Mouse (Mus musculus) liver, embryonic 13.5 days (tissue): ENCODE results near the gene Nr1h3. TPM values are rescaled to one million over a fixed set of nuclear protein-coding genes. Genes with fewer than 3 reads are reported as not detected.

ENCODE experiments used
- ATAC-seq: fragments of 200-750 bp; cut with Nextera tagmentation; 2 replicates; pipeline ENCODE4 v1.8.0; 2017; ENCODE audit warnings: low read depth, mild to moderate bottlenecking, moderate number of reproducible peaks, moderate library complexity
- DNase-seq: peaks from one replicate; pipeline ENCODE4 v3.0.0; 2022
- H3K27ac ChIP-seq: fragments of 300-500 bp; sonication (generic); 2 replicates; pipeline ENCODE4 v1.5.1; 2015; ENCODE audit warnings: moderate library complexity, mild to moderate bottlenecking, inconsistent platforms
- H3K27me3 ChIP-seq: fragments of 300-500 bp; sonication (generic); 2 replicates; pipeline ENCODE4 v1.6.1; 2015; ENCODE audit warnings: mild to moderate bottlenecking, inconsistent platforms
- H3K36me3 ChIP-seq: fragments of 300-500 bp; sonication (generic); 2 replicates; pipeline ENCODE4 v1.6.1; 2015; ENCODE audit warnings: mild to moderate bottlenecking, inconsistent platforms
- H3K4me1 ChIP-seq: fragments of 300-500 bp; sonication (generic); replicated peaks from 2 replicates; pipeline ENCODE4 v1.6.1; 2015; ENCODE audit warnings: inconsistent platforms
- H3K4me2 ChIP-seq: fragments of 300-500 bp; sonication (generic); 2 replicates; pipeline ENCODE4 v1.6.1; 2015; ENCODE audit warnings: inconsistent platforms, mild to moderate bottlenecking, moderate library complexity
- H3K4me3 ChIP-seq: fragments of 300-500 bp; sonication (generic); replicated peaks from 2 replicates; pipeline ENCODE4 v1.5.1; 2015; ENCODE audit warnings: mild to moderate bottlenecking, inconsistent platforms
- H3K9ac ChIP-seq: fragments of 300-500 bp; sonication (generic); 2 replicates; pipeline ENCODE4 v1.6.1; 2015; ENCODE audit warnings: mild to moderate bottlenecking, inconsistent platforms
- H3K9me3 ChIP-seq: fragments of 300-500 bp; sonication (generic); replicated peaks from 2 replicates; pipeline ENCODE4 v1.6.1; 2016; ENCODE audit warnings: inconsistent platforms
- WGBS: fragments of 180-500 bp; shearing (Covaris S2); methylation state at CpG from one replicate; pipeline ENCODE4 v1.1.7; 2015; ENCODE audit not compliant: insufficient replicate concordance; 5-methylcytosine and 5-hydroxymethylcytosine counted together
- polyA plus RNA-seq: library from polyadenylated mRNA; unstranded; fragments of >200 nt; fragmentation: Nextera tagmentation; extraction: Ambion mirVana; gene quantifications from 2 replicates; pipeline ENCODE4 v1.2.1, GENCODE M21; 2015

The Nr1h3 gene
- polyA plus RNA-seq, 1 experiment from 2014 or later = 14.1 TPM

- no peak overlapping the region for H3K4me2 ChIP-seq
- H3K27me3 ChIP-seq = no peaks in the 10 kb centered on the region
- no peaks in the 10 kb centered on the region for H3K9me3 ChIP-seq
- peaks cover 14% of the 10 kb centered on the region for H3K36me3 ChIP-seq
- H3K4me1 ChIP-seq = peaks cover 4% of the 10 kb centered on the region; the same call in 1 of the 2 replicates
- no peak overlapping the region for H3K9ac ChIP-seq
- H3K27ac ChIP-seq = no peak overlapping the region
- DNase-seq (no peak), ATAC-seq (no peak)
- H3K4me3 ChIP-seq = no peak overlapping the region
- WGBS = 70% methylated on average over 6 of the region's 6 CpGs
Observed at GRCm38 (mm10) chr2:91137481-91137880, 65.2 kb downstream of the Nr1h3 start.

GRCm38 (mm10) chr2:91136513-91137412 is 65.9 kb downstream of the Nr1h3 start:
- Histone ChIP-seq H3K4me1 (peaks cover 4% of the 10 kb centered on the region; the same call in 1 of the 2 replicates), H3K36me3 (peaks cover 8% of the 10 kb centered on the region; the same call in 1 of the 2 replicates), H3K9me3 (no peaks in the 10 kb centered on the region), H3K9ac (no peak overlapping the region), H3K27ac (no peak overlapping the region), H3K4me3 (no peak overlapping the region), H3K4me2 (no peak overlapping the region), H3K27me3 (peaks cover under 1% of the 10 kb centered on the region; the same call in 1 of the 2 replicates)
- 65% methylated on average over 11 of the region's 11 CpGs for WGBS
- ATAC-seq (no peak), DNase-seq (no peak)

Other genes starting within 250 kb of the Nr1h3 start
- 0.69 and 1.00 TPM in 2 replicates for gene Rapsn, start 167.2 kb downstream of the Nr1h3 start, polyA plus RNA-seq
- 188 and 213 TPM in 2 replicates for gene Psmc3, start 148.8 kb downstream of the Nr1h3 start, polyA plus RNA-seq
- 10.6 and 10.9 TPM in 2 replicates for gene Slc39a13, start 132.4 kb downstream of the Nr1h3 start, polyA plus RNA-seq
- gene Spi1, start 120.4 kb downstream of the Nr1h3 start, polyA plus RNA-seq = 14.1 and 15.1 TPM in 2 replicates
- 0.14 and 0.95 TPM in 2 replicates for gene Mybpc3, start 84.7 kb downstream of the Nr1h3 start, polyA plus RNA-seq
- 7.4 and 8.4 TPM in 2 replicates for gene Madd, start 19.0 kb downstream of the Nr1h3 start, polyA plus RNA-seq
- gene Acp2, start 51 bp upstream of the Nr1h3 start, polyA plus RNA-seq = 8.2 and 10.4 TPM in 2 replicates
- gene Ddb2, start 34.1 kb upstream of the Nr1h3 start, polyA plus RNA-seq = 5.5 and 6.0 TPM in 2 replicates
- 10.5 and 11.5 TPM in 2 replicates for gene Pacsin3, start 53.1 kb upstream of the Nr1h3 start, polyA plus RNA-seq
- gene Arfgap2, start 62.1 kb upstream of the Nr1h3 start, polyA plus RNA-seq = 64.1 and 70.4 TPM in 2 replicates
- gene 1110051M20Rik, start 241.9 kb upstream of the Nr1h3 start, polyA plus RNA-seq = 7.5 and 7.7 TPM in 2 replicates